Mouse (Mus musculus) kidney, adult 11 months (tissue): ENCODE measurements around the gene Polr1a.
"Not testable (repeated sequence)": the region's sequence is repeated elsewhere in the genome, so short reads cannot be mapped to it uniquely, and the experiment has no call there.

Source experiments
- DNase-seq: peaks from one replicate; pipeline ENCODE4 v3.0.0; 2022

The Polr1a gene

GRCm38 (mm10) chr6:71908481-71909381, at the start of gene Polr1a, which contains the start of gene Ptcd3:
Gene Polr1a, plus strand, starts transcription at chr6:71909053.
Gene Ptcd3, minus strand, starts transcription at chr6:71908750.
- peak; percentile 90 for DNase-seq

- DNase-seq: no peak
Measured at GRCm38 (mm10) chr6:71867751-71868150, 41.1 kb upstream of the Polr1a start.

- no peak for DNase-seq
Measured at GRCm38 (mm10) chr6:71868809-71869208, 40.0 kb upstream of the Polr1a start.

GRCm38 (mm10) chr6:71871396-71871795, 37.5 kb upstream of the Polr1a start:
- no peak for DNase-seq

- no peak for DNase-seq
Measured at GRCm38 (mm10) chr6:71877965-71878760, 30.7 kb upstream of the Polr1a start.

GRCm38 (mm10) chr6:71893263-71893662, 15.6 kb upstream of the Polr1a start:
- DNase-seq: no peak

- DNase-seq: no peak
Measured at GRCm38 (mm10) chr6:71907702-71908235, 1.1 kb upstream of the Polr1a start.

GRCm38 (mm10) chr6:71909384-71909783, 531 bp downstream of the Polr1a start:
- DNase-seq: no peak

GRCm38 (mm10) chr6:71909840-71910239, 987 bp downstream of the Polr1a start:
- no peak for DNase-seq

GRCm38 (mm10) chr6:71911686-71912450, 3.0 kb downstream of the Polr1a start:
- DNase-seq: no peak

- no peak for DNase-seq
Measured at GRCm38 (mm10) chr6:71920752-71921151, 11.9 kb downstream of the Polr1a start.

GRCm38 (mm10) chr6:71925233-71925632, 16.4 kb downstream of the Polr1a start:
- DNase-seq: not testable (repeated sequence)

GRCm38 (mm10) chr6:71927911-71928310, 19.1 kb downstream of the Polr1a start:
- no peak for DNase-seq

- DNase-seq: no peak
Measured at GRCm38 (mm10) chr6:71930053-71930452, 21.2 kb downstream of the Polr1a start.

GRCm38 (mm10) chr6:71930830-71931437, 22.1 kb downstream of the Polr1a start:
- DNase-seq: no peak

GRCm38 (mm10) chr6:71932347-71932746, 23.5 kb downstream of the Polr1a start:
- no peak for DNase-seq

GRCm38 (mm10) chr6:71934081-71934556, 25.3 kb downstream of the Polr1a start:
- DNase-seq: peak; percentile 24

- no peak for DNase-seq
Measured at GRCm38 (mm10) chr6:71935737-71936136, 26.9 kb downstream of the Polr1a start.

GRCm38 (mm10) chr6:71940912-71941311, 32.1 kb downstream of the Polr1a start:
- DNase-seq: no peak

- DNase-seq: no peak
Measured at GRCm38 (mm10) chr6:71945101-71945500, 36.2 kb downstream of the Polr1a start.

- no peak for DNase-seq
Measured at GRCm38 (mm10) chr6:71946121-71946520, 37.3 kb downstream of the Polr1a start.

- DNase-seq: peak; percentile 43
Measured at GRCm38 (mm10) chr6:71949721-71950120, 40.9 kb downstream of the Polr1a start.
